Mouse (Mus musculus) lung, postnatal 14 days (tissue): ENCODE measurements around the gene Tmc8.
"Not testable (repeated sequence)": the region's sequence is repeated elsewhere in the genome, so short reads cannot be mapped to it uniquely, and the experiment has no call there.

Experiments used
- DNase-seq: peaks from one replicate; pipeline ENCODE4 v3.0.0; 2021

The Tmc8 gene

DNA sequence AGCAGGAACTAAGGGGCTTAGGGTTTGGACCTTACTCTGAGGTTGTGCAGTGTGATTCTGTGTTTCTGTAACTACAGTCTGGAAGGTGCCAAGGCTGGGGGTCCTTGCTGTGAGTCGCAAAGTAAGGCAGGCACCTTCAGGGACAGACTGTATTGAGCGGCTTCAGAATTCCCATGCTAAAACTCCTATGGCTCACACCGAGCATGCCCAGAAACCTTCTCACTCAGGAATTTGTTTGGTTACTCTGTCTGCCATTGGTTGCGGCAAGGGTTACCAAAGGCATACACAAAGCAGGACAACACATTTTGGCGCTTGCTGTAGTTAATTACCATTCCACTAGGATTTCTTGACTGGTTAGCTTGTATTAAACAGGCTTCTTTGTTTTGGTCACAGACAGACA is 44.3 kb downstream of the Tmc8 start:
- no peak for DNase-seq

DNA sequence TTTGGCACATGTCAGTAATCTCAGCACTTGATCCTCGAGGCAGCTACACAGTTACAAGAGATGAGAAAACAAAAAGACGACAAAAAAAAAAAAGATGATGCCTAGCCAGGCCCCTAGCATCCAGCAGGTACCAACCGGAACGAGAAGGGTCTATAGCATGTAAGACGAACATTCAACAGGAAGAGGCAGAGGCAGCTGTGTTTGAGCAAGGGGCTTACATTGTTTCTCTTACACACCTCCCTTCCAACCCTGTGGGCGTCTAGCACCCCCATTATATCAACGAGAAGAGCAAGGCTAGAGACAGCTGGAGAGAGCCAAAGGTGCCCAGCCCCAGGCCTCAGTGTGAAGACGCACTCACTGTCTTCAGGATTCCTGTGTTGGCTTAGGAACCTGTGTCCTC is 45.0 kb downstream of the Tmc8 start:
- no peak for DNase-seq

DNA sequence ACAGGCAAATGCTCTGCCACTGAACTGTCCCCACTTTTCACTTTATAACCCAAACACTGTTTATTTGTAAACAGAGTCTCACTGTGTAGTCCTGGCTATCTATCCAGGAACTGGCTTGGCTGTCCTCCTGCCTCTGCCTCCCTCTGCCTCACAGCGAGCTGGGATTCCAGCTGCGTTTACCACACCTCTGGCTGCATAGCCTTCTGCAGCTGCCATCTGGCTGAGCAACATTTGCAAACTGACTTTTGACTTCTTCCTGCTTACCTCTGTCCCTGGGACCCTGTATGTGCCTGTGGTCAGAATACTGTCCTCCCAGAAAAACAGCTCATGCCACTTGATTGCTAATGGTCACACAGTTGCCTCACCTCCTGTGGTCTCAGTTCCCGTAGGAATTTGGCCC is 45.5 kb downstream of the Tmc8 start:
- DNase-seq, result no peak

DNA sequence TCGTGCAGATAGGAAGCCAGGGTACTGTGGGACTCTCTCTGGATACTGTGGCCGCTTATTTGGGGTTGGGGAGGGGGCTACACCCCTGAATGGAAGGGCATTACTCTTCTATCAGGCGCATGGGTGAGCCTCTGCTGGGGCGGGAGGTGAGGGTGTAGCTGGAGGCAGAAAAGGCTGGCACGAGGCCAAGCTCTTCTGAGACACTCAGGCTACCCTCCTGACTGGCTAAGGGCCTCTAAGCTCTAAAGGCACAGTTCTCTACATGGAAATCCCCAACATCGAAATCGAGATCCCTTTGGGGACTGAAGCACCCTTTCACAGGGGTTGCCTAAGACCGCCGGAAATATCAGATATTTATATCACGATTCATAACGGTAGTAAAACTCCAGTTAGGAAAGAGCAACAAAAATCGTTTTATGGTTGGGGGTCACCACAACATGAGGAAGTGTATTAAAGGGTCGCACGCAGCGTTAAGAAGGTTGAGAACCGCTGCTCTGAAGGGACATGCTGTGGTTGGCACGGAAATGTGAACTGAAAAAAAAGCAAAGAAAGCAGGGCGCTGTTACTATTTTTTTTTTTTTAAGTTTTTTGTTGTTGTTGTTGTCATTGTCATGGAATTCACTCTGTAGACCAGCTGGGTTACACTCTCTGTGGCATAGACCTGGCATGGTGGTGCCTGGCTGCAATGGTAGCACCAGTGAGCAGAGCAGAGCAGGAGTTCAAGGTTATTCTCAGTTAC is 46.4 kb downstream of the Tmc8 start:
- DNase-seq, result peak; percentile 65

DNA sequence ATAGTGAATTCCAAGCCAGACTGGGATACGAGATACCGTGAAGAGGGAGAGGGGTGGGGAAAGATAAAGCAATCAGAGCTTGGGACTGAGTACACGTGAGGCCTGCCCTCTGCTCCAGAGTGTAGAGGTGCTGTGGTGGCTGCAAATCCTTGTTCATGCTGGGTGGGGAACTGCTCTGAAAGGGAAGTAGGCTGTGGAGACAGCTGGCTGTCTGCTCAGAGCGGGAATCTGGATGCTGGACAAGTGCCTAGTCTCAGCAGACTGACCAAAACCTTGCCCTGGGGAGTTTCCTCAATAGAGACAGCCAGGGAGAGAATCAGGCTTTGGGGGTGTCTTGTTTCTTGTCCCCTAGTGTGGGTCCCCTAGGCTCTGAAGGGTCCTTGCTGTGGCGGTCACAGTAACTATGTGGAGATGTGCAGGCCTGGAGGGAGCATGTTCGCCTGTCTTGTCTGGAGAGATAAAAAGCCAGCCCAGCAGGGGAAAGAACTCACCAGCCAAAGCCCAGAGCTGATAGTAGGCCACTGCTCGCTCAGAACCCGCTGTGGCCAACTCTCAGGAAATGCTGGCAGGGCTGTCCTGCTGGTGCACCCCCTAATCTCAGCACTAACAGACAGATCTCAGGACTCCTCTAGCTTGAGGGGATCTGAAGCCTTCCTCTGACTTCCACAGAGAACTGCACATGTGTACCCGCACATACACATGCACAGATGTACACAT is 47.2 kb downstream of the Tmc8 start:
- DNase-seq, result peak; percentile 37

DNA sequence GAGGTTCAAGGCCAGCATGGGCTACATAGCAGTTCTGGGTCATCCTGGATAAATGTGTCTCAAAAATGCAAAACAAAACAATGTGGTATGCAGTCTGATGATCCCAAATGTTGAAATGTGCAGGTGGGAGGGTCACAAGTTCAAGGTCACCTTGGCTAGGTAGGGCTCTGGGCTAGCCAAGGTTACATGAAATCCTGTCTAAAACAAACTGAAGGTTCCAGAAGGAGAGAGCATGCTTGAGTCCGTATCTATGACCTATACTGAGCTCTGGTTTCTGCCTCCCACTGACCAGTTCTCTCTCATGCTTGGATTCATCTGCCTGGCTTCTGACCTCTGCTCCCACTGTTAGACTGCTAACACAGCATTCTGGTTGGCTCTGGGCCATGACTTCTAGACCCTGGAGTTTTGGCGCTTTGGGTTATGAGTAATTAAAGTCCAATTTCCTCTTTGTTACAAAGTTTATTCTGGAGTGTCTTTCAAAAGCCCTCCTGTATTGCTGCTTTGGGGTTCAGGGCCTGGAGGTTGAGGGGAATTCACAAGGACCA is 47.9 kb downstream of the Tmc8 start:
- peak; percentile 37 for DNase-seq

DNA sequence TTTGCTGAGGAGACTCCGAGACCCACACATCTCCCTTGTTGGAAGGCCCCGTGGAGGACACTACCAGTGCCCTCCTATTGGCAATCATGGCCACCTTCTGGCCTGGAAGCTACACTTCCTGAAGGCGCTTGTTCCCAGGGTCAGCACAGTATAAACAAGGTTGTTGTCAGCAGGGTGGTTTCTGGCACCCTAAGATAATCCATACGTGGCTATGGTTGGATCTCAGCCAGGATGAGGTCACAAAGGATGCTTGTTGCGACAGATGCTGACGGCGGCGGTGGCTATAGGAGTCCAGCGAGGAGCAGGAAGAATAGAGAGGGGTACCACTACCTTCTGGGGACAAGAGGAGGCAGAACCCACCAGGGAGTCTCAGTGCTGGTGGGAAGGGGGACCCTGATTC is 48.5 kb downstream of the Tmc8 start:
- DNase-seq, result peak; percentile 36

DNA sequence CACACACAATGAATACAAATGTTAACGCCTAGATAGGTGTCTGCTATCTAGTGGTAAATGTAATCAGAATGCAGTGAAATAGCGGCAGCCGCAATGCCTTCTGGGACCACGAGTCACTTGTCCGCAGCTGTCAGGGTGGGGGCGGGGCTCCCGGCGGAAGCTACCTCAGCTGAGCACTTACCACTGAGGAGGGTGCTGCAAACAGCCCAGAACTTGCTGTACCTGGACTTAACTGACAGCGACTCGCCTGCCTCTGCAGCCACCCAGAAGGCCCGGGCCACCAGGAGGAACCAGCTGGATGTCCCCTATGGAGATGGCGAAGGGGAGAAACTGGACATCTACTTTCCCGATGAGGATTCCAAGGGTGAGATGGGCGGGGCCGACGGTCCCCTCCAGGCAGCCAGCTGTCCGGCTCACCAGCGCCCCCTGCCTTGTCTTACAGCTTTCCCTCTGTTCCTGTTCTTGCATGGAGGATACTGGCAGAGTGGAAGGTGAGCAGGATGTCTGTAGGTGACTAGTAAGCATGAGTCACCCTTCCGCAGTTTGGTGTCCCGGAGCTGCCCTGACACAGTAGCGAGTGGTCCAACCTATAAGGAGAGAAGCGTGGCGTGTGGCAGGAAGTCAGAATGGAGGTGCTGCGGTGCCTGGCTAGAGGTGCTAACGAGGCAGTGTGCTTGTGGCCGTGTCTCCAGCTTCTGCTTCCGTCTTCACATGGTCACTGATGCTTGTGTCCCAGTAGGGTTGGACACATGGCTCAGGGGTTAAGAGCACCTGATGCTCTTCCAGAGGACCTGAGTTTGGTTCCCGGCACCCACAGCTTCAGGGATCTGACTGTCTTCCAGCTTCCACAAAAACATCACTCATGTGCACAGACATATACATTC is 50.5 kb downstream of the Tmc8 start:
- DNase-seq, result peak; percentile 86

DNA sequence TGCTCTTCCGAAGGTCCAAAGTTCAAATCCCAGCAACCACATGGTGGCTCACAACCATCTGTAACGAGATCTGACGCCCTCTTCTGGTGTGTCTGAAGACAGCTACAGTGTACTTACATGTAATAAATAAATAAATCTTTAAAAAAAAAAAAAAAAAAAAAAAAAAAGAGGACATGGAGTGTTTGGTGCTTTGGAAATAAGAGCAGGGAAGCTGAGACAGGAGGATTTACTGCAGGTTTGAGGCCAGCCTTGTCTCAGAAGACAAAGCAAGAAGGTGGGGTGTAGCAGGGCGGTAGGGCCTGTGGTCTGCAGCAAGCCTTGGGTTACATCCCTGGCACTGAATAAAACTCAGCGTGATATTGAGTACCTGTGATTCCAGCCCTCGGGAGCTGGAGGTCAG is 51.6 kb downstream of the Tmc8 start:
- DNase-seq, result not testable (repeated sequence)

DNA sequence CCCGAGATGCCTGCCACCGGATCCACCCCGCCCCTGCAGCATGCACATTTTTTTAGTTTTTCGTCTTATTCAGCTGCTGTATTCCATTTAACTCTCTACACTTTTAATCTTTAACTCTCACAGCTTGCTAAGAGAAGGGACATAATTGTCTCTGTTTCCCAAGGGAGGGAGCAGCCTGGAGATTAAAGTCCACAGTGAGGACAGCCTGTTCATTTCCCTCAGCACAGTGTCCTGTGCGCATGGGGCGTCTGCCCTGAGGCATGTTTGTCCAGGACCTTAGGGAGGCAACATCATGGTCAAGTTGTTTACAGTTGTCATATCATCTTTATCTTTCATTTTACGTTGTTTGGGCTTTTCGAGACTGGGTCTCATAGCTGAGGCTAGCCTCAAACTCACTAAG is 52.2 kb downstream of the Tmc8 start:
- DNase-seq, result no peak

DNA sequence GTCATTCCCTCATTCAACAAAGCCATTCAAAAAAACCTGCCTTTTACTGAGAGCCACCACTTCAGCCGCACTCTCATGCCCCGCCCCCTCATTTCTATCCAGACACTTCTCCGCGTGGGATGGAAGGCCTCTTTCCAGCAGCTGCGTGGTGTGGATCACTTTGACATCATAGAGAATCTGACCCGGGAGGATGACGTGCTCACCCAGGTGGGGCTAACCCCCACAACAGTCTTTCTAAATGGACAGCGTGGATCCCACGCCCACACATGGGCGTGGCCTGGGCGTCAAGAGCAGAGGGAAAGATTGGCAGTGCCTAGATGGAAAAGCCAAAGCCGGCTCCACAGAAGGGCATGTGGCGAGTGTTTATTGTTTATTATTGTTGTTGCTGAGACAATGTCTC is 54.4 kb downstream of the Tmc8 start:
- DNase-seq, result peak; percentile 41

DNA sequence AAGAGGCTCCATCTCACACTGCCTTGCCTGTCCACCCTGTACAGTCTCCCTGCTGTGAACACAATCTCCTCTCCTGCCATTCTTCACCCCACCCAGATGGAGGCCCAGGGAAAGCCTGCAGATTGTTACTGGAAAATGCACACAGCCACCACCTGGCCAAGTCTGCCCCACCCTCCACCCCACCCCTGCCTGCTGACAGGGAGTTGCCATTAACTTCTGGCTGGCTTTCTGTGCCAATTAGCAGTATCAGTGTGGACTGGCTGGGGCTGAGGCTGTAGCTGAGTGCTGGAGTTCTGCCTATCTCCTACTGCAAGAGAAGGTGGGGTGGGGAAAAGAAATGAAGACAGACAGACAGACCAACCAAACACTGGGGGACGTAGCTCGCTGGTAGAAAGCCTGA is 56.7 kb downstream of the Tmc8 start:
- no peak for DNase-seq

DNA sequence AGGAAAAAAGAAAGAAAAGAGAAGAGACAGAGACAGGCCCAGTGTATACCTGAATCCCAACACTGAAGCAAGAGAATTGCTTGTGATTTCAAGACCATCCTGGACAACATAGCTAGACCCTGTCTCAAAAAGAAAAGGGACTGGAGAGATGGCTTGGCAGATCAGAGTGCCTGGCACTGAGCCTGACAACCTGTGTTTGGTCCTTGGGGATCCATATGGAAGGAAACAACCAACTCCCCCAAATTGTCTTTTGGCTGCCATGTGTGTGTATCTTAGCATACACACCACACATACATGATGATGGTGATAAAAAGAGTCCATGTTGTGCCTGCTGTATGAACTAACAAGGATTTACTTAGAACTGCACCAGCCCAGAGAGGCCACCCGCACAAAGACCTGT is 57.1 kb downstream of the Tmc8 start:
- DNase-seq, result no peak

DNA sequence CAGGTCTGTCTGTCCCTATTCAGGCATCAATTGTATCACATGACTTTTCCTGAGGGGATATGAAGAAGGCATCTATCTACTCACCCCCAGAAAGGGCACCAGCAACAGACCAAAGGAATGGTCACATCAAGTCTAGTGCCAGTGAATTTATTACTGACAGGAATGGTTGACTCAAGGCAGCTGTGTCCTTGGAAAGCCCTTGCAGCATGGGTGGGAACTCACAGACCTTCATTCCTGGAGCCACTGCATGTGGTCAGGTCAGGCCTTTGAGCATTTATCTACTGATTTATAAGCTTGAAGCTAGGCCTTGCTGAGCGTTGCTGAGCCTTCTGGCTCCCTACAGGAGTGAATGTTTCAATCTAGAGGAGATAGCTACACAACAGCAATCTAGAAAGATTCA is 59.0 kb downstream of the Tmc8 start:
- no peak for DNase-seq
